Mouse (Mus musculus) heart, embryonic 13.5 days (tissue): ENCODE measurements around the gene Itga9. TPM values are rescaled to one million over a fixed set of nuclear protein-coding genes. Genes with fewer than 3 reads are reported as not detected.

ENCODE experiments used
- ATAC-seq: fragments of 200-750 bp; cut with Nextera tagmentation; 2 replicates; pipeline ENCODE4 v1.8.0; 2017; ENCODE audit warnings: moderate TSS enrichment; ENCODE audit not compliant: insufficient number of reproducible peaks, low FRiP score, low TSS enrichment; ENCODE audit errors: extremely low read depth
- H3K27ac ChIP-seq: fragments of 300-500 bp; sonication (generic); replicated peaks from 2 replicates; pipeline ENCODE4 v1.5.1; 2015; ENCODE audit warnings: moderate library complexity, mild to moderate bottlenecking, inconsistent platforms
- H3K27me3 ChIP-seq: fragments of 300-500 bp; sonication (generic); replicated peaks from 2 replicates; pipeline ENCODE4 v1.6.1; 2015; ENCODE audit warnings: mild to moderate bottlenecking, inconsistent platforms
- H3K36me3 ChIP-seq: fragments of 300-500 bp; sonication (generic); 2 replicates; pipeline ENCODE4 v1.6.1; 2015; ENCODE audit warnings: mild to moderate bottlenecking, inconsistent platforms
- H3K4me1 ChIP-seq: fragments of 300-500 bp; sonication (generic); 2 replicates; pipeline ENCODE4 v1.6.1; 2015; ENCODE audit warnings: inconsistent platforms
- H3K4me2 ChIP-seq: fragments of 300-500 bp; sonication (generic); 2 replicates; pipeline ENCODE4 v1.6.1; 2015; ENCODE audit warnings: inconsistent platforms, mild to moderate bottlenecking, moderate library complexity
- H3K4me3 ChIP-seq: fragments of 300-500 bp; sonication (generic); 2 replicates; pipeline ENCODE4 v1.5.1; 2015; ENCODE audit warnings: moderate library complexity, mild to moderate bottlenecking, inconsistent platforms
- H3K9ac ChIP-seq: fragments of 300-500 bp; sonication (generic); 2 replicates; pipeline ENCODE4 v1.6.1; 2015; ENCODE audit warnings: inconsistent platforms, mild to moderate bottlenecking, moderate library complexity
- H3K9me3 ChIP-seq: fragments of 300-500 bp; sonication (generic); 2 replicates; pipeline ENCODE4 v1.6.1; 2016; ENCODE audit warnings: inconsistent platforms
- WGBS: fragments of 180-500 bp; shearing (Covaris S2); methylation state at CpG from one replicate; pipeline ENCODE4 v1.1.7; 2015; ENCODE audit warnings: mixed read lengths; 5-methylcytosine and 5-hydroxymethylcytosine counted together
- polyA plus RNA-seq: library from polyadenylated mRNA; unstranded; fragments of >200 nt; fragmentation: Nextera tagmentation; extraction: Ambion mirVana; gene quantifications from 2 replicates; pipeline ENCODE4 v1.2.1, GENCODE M21; 2015

Gene Itga9
- polyA plus RNA-seq, 1 experiment from 2014 or later: 6.5 TPM

GRCm38 (mm10) chr9:118822186-118822555 is 215.7 kb downstream of the Itga9 start:
- 31% methylated on average over 3 of the region's 3 CpGs for WGBS
- Histone ChIP-seq H3K4me2 (peak overlapping the region; percentile 66), H3K4me1 (peaks cover 19% of the 10 kb centered on the region), H3K9ac (peak overlapping the region; percentile 68), H3K4me3 (peak overlapping the region; percentile 30), H3K9me3 (no peaks in the 10 kb centered on the region), H3K36me3 (0 out of 2 replicates have a peak, but pooled peaks cover 6% of the 10 kb centered on the region), H3K27me3 (peaks cover 3% of the 10 kb centered on the region; the same call in 1 of the 2 replicates), H3K27ac (0 out of 2 replicates have a peak overlapping the region, but pooled peaks have one; percentile 37)
- ATAC-seq: no peak

DNA sequence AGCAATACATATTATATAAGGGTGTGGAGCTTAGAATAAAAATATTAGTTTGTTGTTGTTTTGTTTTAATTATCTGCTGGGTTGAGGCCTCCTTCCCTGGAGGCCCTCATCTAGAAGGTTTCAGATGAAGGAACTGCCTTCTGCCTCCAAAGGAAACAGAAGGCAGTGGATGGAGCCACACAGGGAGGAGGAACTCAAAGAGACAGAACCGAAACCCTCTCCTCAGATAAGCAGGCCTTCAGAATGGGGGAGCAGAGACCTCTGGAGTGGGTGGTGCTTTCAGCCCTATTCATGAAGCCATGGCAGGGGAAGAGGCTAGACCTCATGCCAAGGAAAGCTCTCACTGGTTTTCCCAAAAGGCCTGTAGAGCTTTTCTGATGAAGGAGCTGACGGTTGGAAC is 216.1 kb downstream of the Itga9 start:
- Histone ChIP-seq H3K27ac (no peak overlapping the region), H3K9ac (0 out of 2 replicates have a peak overlapping the region, but pooled peaks have one; percentile 68), H3K36me3 (0 out of 2 replicates have a peak, but pooled peaks cover 6% of the 10 kb centered on the region), H3K4me1 (peaks cover 19% of the 10 kb centered on the region), H3K4me3 (no peak overlapping the region), H3K9me3 (no peaks in the 10 kb centered on the region), H3K27me3 (peaks cover 3% of the 10 kb centered on the region; the same call in 1 of the 2 replicates), H3K4me2 (no peak overlapping the region)
- 84% methylated on average over 2 of the region's 2 CpGs for WGBS
- no peak for ATAC-seq

- H3K4me3 ChIP-seq: no peak overlapping the region
- no peak for ATAC-seq
- peaks cover 28% of the 10 kb centered on the region for H3K36me3 ChIP-seq
- peak overlapping the region; percentile 75 for H3K27ac ChIP-seq
- H3K9ac ChIP-seq: peak overlapping the region; percentile 2; the same call in 1 of the 2 replicates
- WGBS: 26% methylated on average over 11 of the region's 11 CpGs
- peaks cover 34% of the 10 kb centered on the region for H3K4me1 ChIP-seq
- peaks cover 30% of the 10 kb centered on the region for H3K27me3 ChIP-seq
- H3K9me3 ChIP-seq: no peaks in the 10 kb centered on the region
- no peak overlapping the region for H3K4me2 ChIP-seq
Measured at GRCm38 (mm10) chr9:118831080-118831479, 224.6 kb downstream of the Itga9 start.

DNA sequence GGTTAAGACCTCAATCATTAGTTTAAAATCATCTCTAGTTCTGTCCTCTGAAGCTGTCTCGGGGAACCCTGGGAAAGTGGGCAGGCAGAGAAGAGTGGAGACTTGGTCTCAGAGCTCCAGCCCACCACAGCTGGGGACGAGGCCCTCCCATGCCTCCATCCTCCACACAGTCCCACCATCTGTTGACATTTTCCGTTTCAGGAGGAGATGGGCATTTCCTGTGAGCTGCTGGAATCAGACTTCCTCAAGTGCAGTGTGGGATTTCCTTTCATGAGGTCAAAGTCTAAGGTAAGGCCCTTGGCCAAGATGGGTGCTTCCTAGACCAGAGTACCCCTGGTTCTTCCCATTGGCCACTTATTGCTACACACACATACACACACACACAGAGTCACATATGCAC is 226.0 kb downstream of the Itga9 start:
- WGBS: 59% methylated on average over 3 of the region's 3 CpGs

GRCm38 (mm10) chr9:118833413-118833812 is 226.9 kb downstream of the Itga9 start:
- 77% methylated on average over 8 of the region's 8 CpGs for WGBS
- Histone ChIP-seq H3K36me3 (peaks cover 35% of the 10 kb centered on the region), H3K27me3 (peaks cover 41% of the 10 kb centered on the region), H3K4me1 (peaks cover 38% of the 10 kb centered on the region), H3K9me3 (no peaks in the 10 kb centered on the region), H3K27ac (no peak overlapping the region), H3K4me2 (no peak overlapping the region), H3K9ac (no peak overlapping the region), H3K4me3 (no peak overlapping the region)
- ATAC-seq: no peak

More for the DNA sequence above, 226.0 kb downstream of the Itga9 start:
- Histone ChIP-seq H3K4me1 (peaks cover 37% of the 10 kb centered on the region), H3K4me2 (no peak overlapping the region), H3K9ac (no peak overlapping the region), H3K4me3 (no peak overlapping the region), H3K9me3 (no peaks in the 10 kb centered on the region), H3K36me3 (peaks cover 35% of the 10 kb centered on the region), H3K27me3 (peaks cover 41% of the 10 kb centered on the region), H3K27ac (0 out of 2 replicates have a peak overlapping the region, but pooled peaks have one; percentile 75)
- ATAC-seq: no peak

- H3K27me3 ChIP-seq: peaks cover 58% of the 10 kb centered on the region
- no peak overlapping the region for H3K27ac ChIP-seq
- no peak overlapping the region for H3K9ac ChIP-seq
- 16% methylated on average over 7 of the region's 7 CpGs for WGBS
- H3K9me3 ChIP-seq: no peaks in the 10 kb centered on the region
- no peak overlapping the region for H3K4me3 ChIP-seq
- no peak overlapping the region for H3K4me2 ChIP-seq
- H3K36me3 ChIP-seq: peaks cover 56% of the 10 kb centered on the region
- peaks cover 28% of the 10 kb centered on the region for H3K4me1 ChIP-seq
- ATAC-seq: no peak
Measured at GRCm38 (mm10) chr9:118838910-118839667, 232.6 kb downstream of the Itga9 start.

DNA sequence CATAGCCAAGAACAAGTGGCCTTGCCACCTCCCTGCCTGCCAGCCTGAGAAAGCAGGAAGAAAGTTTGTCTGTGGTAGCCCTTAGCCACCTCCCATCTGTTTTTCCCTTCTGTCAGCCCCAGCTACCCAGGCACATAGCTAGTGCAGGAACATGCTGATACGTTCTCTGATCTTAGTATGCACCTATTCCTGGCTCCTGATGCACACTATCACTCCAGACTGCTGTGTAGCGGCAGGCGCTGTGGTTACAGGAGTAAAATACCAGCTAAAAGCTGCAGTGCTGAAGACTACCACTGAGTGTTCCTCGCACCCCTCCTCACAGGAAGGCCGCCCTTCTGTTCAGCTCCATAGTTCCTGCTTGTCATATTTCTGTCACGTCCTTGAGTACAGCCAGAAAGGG is 234.8 kb downstream of the Itga9 start:
- no peak overlapping the region for H3K9ac ChIP-seq
- no peak overlapping the region for H3K4me2 ChIP-seq
- no peak overlapping the region for H3K27ac ChIP-seq
- no peaks in the 10 kb centered on the region for H3K9me3 ChIP-seq
- peaks cover 53% of the 10 kb centered on the region for H3K27me3 ChIP-seq
- H3K4me1 ChIP-seq: peaks cover 28% of the 10 kb centered on the region
- ATAC-seq: no peak
- 58% methylated on average over 6 of the region's 6 CpGs for WGBS
- H3K36me3 ChIP-seq: peaks cover 49% of the 10 kb centered on the region
- no peak overlapping the region for H3K4me3 ChIP-seq

DNA sequence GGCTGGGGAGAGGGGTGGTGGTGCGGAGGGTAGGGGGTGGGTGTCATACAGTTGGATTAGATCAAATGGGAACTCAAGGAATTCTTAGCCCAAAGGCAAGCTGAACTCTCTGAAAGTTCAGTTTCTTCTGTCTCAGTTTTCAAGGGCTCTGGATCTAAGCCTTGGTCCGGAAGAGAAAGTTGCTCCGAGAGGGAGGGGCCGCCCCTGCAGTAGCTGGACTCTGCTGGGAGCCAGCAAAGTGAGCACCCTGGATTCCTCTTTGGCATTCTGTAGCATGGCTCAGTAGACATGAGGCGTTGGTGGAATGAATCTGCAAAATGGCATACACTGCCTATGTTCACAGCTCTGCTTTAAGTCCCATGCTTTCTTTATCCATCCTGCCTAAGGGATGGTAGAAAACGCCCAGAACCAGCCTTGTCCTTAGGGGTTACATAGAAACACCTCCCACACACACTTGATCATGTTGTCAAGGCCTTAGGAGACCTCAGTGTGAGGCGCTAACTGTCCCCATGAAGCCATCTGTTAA is 235.5 kb downstream of the Itga9 start:
- 76% methylated on average over 7 of the region's 7 CpGs for WGBS
- Histone ChIP-seq H3K4me3 (no peak overlapping the region), H3K27ac (no peak overlapping the region), H3K4me2 (no peak overlapping the region), H3K36me3 (peaks cover 43% of the 10 kb centered on the region), H3K9me3 (no peaks in the 10 kb centered on the region), H3K4me1 (peaks cover 32% of the 10 kb centered on the region), H3K9ac (no peak overlapping the region), H3K27me3 (peaks cover 50% of the 10 kb centered on the region)
- no peak for ATAC-seq

GRCm38 (mm10) chr9:118843711-118844110 is 237.2 kb downstream of the Itga9 start:
- H3K36me3 ChIP-seq: peaks cover 54% of the 10 kb centered on the region
- no peak overlapping the region for H3K9ac ChIP-seq
- H3K27ac ChIP-seq: no peak overlapping the region
- no peak for ATAC-seq
- peaks cover 27% of the 10 kb centered on the region for H3K4me1 ChIP-seq
- WGBS: 71% methylated on average over 5 of the region's 5 CpGs
- peaks cover 51% of the 10 kb centered on the region for H3K27me3 ChIP-seq
- no peak overlapping the region for H3K4me3 ChIP-seq
- no peak overlapping the region for H3K4me2 ChIP-seq
- H3K9me3 ChIP-seq: no peaks in the 10 kb centered on the region

GRCm38 (mm10) chr9:118845003-118845402 is 238.5 kb downstream of the Itga9 start:
- no peak for ATAC-seq
- peaks cover 18% of the 10 kb centered on the region for H3K4me1 ChIP-seq
- H3K4me2 ChIP-seq: no peak overlapping the region
- no peak overlapping the region for H3K4me3 ChIP-seq
- H3K27me3 ChIP-seq: peaks cover 48% of the 10 kb centered on the region
- no peak overlapping the region for H3K9ac ChIP-seq
- H3K9me3 ChIP-seq: no peaks in the 10 kb centered on the region
- H3K36me3 ChIP-seq: peaks cover 55% of the 10 kb centered on the region
- no peak overlapping the region for H3K27ac ChIP-seq
- WGBS: 60% methylated on average over 5 of the region's 5 CpGs

DNA sequence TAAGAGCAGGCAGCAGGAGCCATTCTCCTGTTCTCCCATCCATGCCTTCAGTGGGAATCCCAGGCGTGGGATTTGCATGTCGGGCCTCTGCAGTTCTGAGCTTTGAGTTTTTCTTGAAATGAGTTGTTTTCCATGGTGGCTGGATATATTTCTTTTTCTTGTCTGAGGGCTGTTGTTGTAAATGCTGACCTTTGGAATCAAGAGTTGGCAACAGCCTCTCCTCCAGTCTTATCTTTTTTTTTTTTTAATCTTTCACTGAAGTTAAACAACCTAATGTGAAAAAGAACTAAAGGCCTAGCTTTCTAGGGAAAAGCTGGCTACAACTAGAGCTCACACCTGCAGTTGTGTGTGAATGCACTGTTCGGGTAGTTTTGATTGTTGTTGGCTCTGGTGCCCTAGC is 240.3 kb downstream of the Itga9 start:
- ATAC-seq: no peak
- peaks cover 7% of the 10 kb centered on the region for H3K4me1 ChIP-seq
- no peak overlapping the region for H3K4me2 ChIP-seq
- H3K4me3 ChIP-seq: no peak overlapping the region
- 72% methylated on average over 3 of the region's 3 CpGs for WGBS
- no peak overlapping the region for H3K9ac ChIP-seq
- H3K27ac ChIP-seq: no peak overlapping the region
- H3K27me3 ChIP-seq: peaks cover 41% of the 10 kb centered on the region
- H3K9me3 ChIP-seq: no peaks in the 10 kb centered on the region
- peaks cover 51% of the 10 kb centered on the region for H3K36me3 ChIP-seq
